In genomic region chr14:20378313-20379061, GRCm38 (mm10) we compare ENCODE assay signal across 8 mouse cellular contexts. TPM values are rescaled to one million over a fixed set of nuclear protein-coding genes. Genes with fewer than 3 reads are reported as not detected.
DNase-seq lines count a peak whose midpoint lies in the region; ATAC-seq and TF ChIP-seq lines count a peak whose summit lies in the region.

No protein-coding gene starts in this region.

- no peaks in the 10 kb centered on the region for H3K27me3 ChIP-seq in ES-Bruce4 (ENCODE audit: control insufficient read depth, insufficient read depth, low read length, poor library complexity, severe bottlenecking)
- no peaks in the 10 kb centered on the region for H3K27me3 ChIP-seq in heart, embryonic 15.5 days
- no peaks in the 10 kb centered on the region for H3K27me3 ChIP-seq in limb, embryonic 11.5 days (ENCODE audit: control insufficient read depth, insufficient read depth, low read length)
- no peaks in the 10 kb centered on the region for H3K27me3 ChIP-seq in midbrain, embryonic 16.5 days (ENCODE audit: control insufficient read depth, insufficient read depth, low read depth, low read length)

- no peak for TF ChIP-seq POLR2A in ES-Bruce4 (IDR thresholded peaks at IDR 0.05; ENCODE audit: insufficient read depth, low read length)

- peak; percentile 67 for TF ChIP-seq CTCF in ES-Bruce4 (IDR thresholded peaks at IDR 0.05; ENCODE audit: low read depth, low read length)

- 33% methylated on average over 13 of the region's 13 CpGs for WGBS in heart, embryonic 15.5 days
- WGBS in limb, embryonic 11.5 days, result 43% methylated on average over 13 of the region's 13 CpGs
- 37% methylated on average over 13 of the region's 13 CpGs for WGBS in midbrain, embryonic 16.5 days

- no peak overlapping the region for H3K27ac ChIP-seq in ES-Bruce4 (ENCODE audit: insufficient read depth, low read length)
- peak overlapping the region; percentile 21; the same call in 1 of the 2 replicates for H3K27ac ChIP-seq in heart, embryonic 15.5 days
- H3K27ac ChIP-seq in limb, embryonic 11.5 days (replicated peaks; ENCODE audit: low read depth, low read length), result no peak overlapping the region
- no peak overlapping the region for H3K27ac ChIP-seq in midbrain, embryonic 16.5 days (ENCODE audit: low read length)

- peak; percentile 78 to 81 for DNase-seq in B cell, adult 2 months
- DNase-seq in cerebellum, postnatal 14 days, result peak; percentile 48 to 59
- peak; percentile 52 for DNase-seq in limb, embryonic 11.5 days (ENCODE audit: low spot score)
- peak; percentile 43 to 65 for DNase-seq in thymus, postnatal 10 days (ENCODE audit: low spot score in 2 of 2)
- DNase-seq in right cerebral cortex, postnatal 14 days, result no peak

- H3K4me3 ChIP-seq in ES-Bruce4 (ENCODE audit: low read depth, low read length), result no peak overlapping the region
- no peak overlapping the region for H3K4me3 ChIP-seq in heart, embryonic 15.5 days
- H3K4me3 ChIP-seq in limb, embryonic 11.5 days (ENCODE audit: low read depth, low read length), result no peak overlapping the region
- H3K4me3 ChIP-seq in midbrain, embryonic 16.5 days (ENCODE audit: low read depth, low read length), result no peak overlapping the region

- H3K4me2 ChIP-seq in heart, embryonic 15.5 days, result peak overlapping the region; percentile 33
- no peak overlapping the region for H3K4me2 ChIP-seq in limb, embryonic 11.5 days (ENCODE audit: low read depth, severe bottlenecking)
- H3K4me2 ChIP-seq in midbrain, embryonic 16.5 days (ENCODE audit: low read length), result no peak overlapping the region

- peaks cover 5% of the 10 kb centered on the region; the same call in 1 of the 2 replicates for H3K9me3 ChIP-seq in ES-Bruce4 (replicated peaks; ENCODE audit: control insufficient read depth, insufficient read depth, low read length, poor library complexity, severe bottlenecking)
- no peaks in the 10 kb centered on the region for H3K9me3 ChIP-seq in heart, embryonic 15.5 days (replicated peaks)
- H3K9me3 ChIP-seq in limb, embryonic 11.5 days (ENCODE audit: control insufficient read depth, low read length), result no peaks in the 10 kb centered on the region
- no peaks in the 10 kb centered on the region for H3K9me3 ChIP-seq in midbrain, embryonic 16.5 days (replicated peaks; ENCODE audit: control insufficient read depth, low read length, poor library complexity, severe bottlenecking)

- H3K4me1 ChIP-seq in ES-Bruce4 (ENCODE audit: control insufficient read depth, insufficient read depth, low read length), result no peaks in the 10 kb centered on the region
- H3K4me1 ChIP-seq in heart, embryonic 15.5 days (replicated peaks), result peaks cover 21% of the 10 kb centered on the region
- H3K4me1 ChIP-seq in limb, embryonic 11.5 days (ENCODE audit: control insufficient read depth, insufficient read depth, low read length), result no peaks in the 10 kb centered on the region
- H3K4me1 ChIP-seq in midbrain, embryonic 16.5 days (ENCODE audit: control insufficient read depth, insufficient read depth, low read length), result no peaks in the 10 kb centered on the region

- ATAC-seq in heart, embryonic 15.5 days (replicated peaks; ENCODE audit: insufficient number of reproducible peaks, insufficient read depth, low FRiP score, low read depth), result peak; percentile 83
- no peak for ATAC-seq in limb, embryonic 11.5 days (ENCODE audit: insufficient number of reproducible peaks, low FRiP score, low TSS enrichment, low read depth)
- peak; percentile 42; the same call in 1 of the 2 replicates for ATAC-seq in midbrain, embryonic 16.5 days

- no peaks in the 10 kb centered on the region for H3K36me3 ChIP-seq in ES-Bruce4 (ENCODE audit: control insufficient read depth, insufficient read depth, low read length, poor library complexity, severe bottlenecking)
- H3K36me3 ChIP-seq in heart, embryonic 15.5 days, result peaks cover 39% of the 10 kb centered on the region
- H3K36me3 ChIP-seq in limb, embryonic 11.5 days (ENCODE audit: control insufficient read depth, insufficient read depth, low read length), result peaks cover 2% of the 10 kb centered on the region; the same call in 1 of the 2 replicates
- peaks cover 13% of the 10 kb centered on the region for H3K36me3 ChIP-seq in midbrain, embryonic 16.5 days (ENCODE audit: control insufficient read depth, insufficient read depth, low read length)

- no peak overlapping the region for H3K9ac ChIP-seq in ES-Bruce4 (ENCODE audit: low read depth, poor library complexity, severe bottlenecking)
- no peak overlapping the region for H3K9ac ChIP-seq in heart, embryonic 15.5 days
- H3K9ac ChIP-seq in limb, embryonic 11.5 days (ENCODE audit: low read length), result no peak overlapping the region
- H3K9ac ChIP-seq in midbrain, embryonic 16.5 days (ENCODE audit: low read depth, low read length), result no peak overlapping the region

- no peak for TF ChIP-seq EP300 in ES-Bruce4 (IDR thresholded peaks at IDR 0.05; ENCODE audit: insufficient read depth, low read depth, low read length)

RNA-seq across cellular contexts. Expression of gene Dnajc9, which starts 10.2 kb away (rescaled TPM):
- polyA plus RNA-seq in ES-Bruce4 (2011; ENCODE audit: insufficient read depth, insufficient read length, low read depth, missing spikeins), result 107 and 121 TPM in 2 replicates
- 89.5 and 99.0 TPM in 2 replicates for polyA plus RNA-seq in heart, embryonic 15.5 days (2015; fragmentation: Nextera tagmentation; extraction: Ambion mirVana)
- polyA plus RNA-seq in limb, embryonic 11.5 days (2014; fragmentation: Nextera tagmentation; extraction: Ambion mirVana), result 261 and 262 TPM in 2 replicates
- 123 and 124 TPM in 2 replicates for polyA plus RNA-seq in midbrain, embryonic 16.5 days (2015; fragmentation: Nextera tagmentation; extraction: Ambion mirVana)

RNA-seq across cellular contexts. Expression of gene Mrps16, which starts 14.9 kb away (rescaled TPM):
- polyA plus RNA-seq in ES-Bruce4 (2011; ENCODE audit: insufficient read depth, insufficient read length, low read depth, missing spikeins), result 55.7 and 69.6 TPM in 2 replicates
- polyA plus RNA-seq in heart, embryonic 15.5 days (2015; fragmentation: Nextera tagmentation; extraction: Ambion mirVana), result 88.5 and 98.2 TPM in 2 replicates
- polyA plus RNA-seq in limb, embryonic 11.5 days (2014; fragmentation: Nextera tagmentation; extraction: Ambion mirVana), result 82.0 and 86.3 TPM in 2 replicates
- 58.7 and 61.5 TPM in 2 replicates for polyA plus RNA-seq in midbrain, embryonic 16.5 days (2015; fragmentation: Nextera tagmentation; extraction: Ambion mirVana)

RNA-seq across cellular contexts. Expression of gene Fam149b, which starts 30.5 kb away (rescaled TPM):
- polyA plus RNA-seq in ES-Bruce4 (2011; ENCODE audit: insufficient read depth, insufficient read length, low read depth, missing spikeins), result 37.0 and 44.9 TPM in 2 replicates
- 23.1 and 27.3 TPM in 2 replicates for polyA plus RNA-seq in heart, embryonic 15.5 days (2015; fragmentation: Nextera tagmentation; extraction: Ambion mirVana)
- 50.4 and 56.9 TPM in 2 replicates for polyA plus RNA-seq in limb, embryonic 11.5 days (2014; fragmentation: Nextera tagmentation; extraction: Ambion mirVana)
- 40.6 and 45.5 TPM in 2 replicates for polyA plus RNA-seq in midbrain, embryonic 16.5 days (2015; fragmentation: Nextera tagmentation; extraction: Ambion mirVana)

RNA-seq across cellular contexts. Expression of gene Ecd, which starts 30.6 kb away (rescaled TPM):
- polyA plus RNA-seq in ES-Bruce4 (2011; ENCODE audit: insufficient read depth, insufficient read length, low read depth, missing spikeins), result 62.2 and 67.2 TPM in 2 replicates
- 28.2 and 37.5 TPM in 2 replicates for polyA plus RNA-seq in heart, embryonic 15.5 days (2015; fragmentation: Nextera tagmentation; extraction: Ambion mirVana)
- polyA plus RNA-seq in limb, embryonic 11.5 days (2014; fragmentation: Nextera tagmentation; extraction: Ambion mirVana), result 74.0 and 74.4 TPM in 2 replicates
- polyA plus RNA-seq in midbrain, embryonic 16.5 days (2015; fragmentation: Nextera tagmentation; extraction: Ambion mirVana), result 47.9 and 49.1 TPM in 2 replicates
